ENCODE assay signal across 1 mouse cellular context in genomic region chr11:86117078-86117869, GRCm38 (mm10).
TF ChIP-seq lines count a peak whose summit lies in the region.

No protein-coding gene starts in this region.

TF ChIP-seq in MEL, 35 proteins besides CTCF, POLR2A, EP300 and RAD21 (continued from another document):
- TF ChIP-seq ETS1 (IDR thresholded peaks at IDR 0.05; ENCODE audit: low read depth, low read length) (peak; percentile 43), MAFK (IDR thresholded peaks at IDR 0.05; ENCODE audit: borderline replicate concordance, low read depth, low read length) (no peak)
